Mouse (Mus musculus): ENCODE results near the gene Tmem132c.

DNA sequence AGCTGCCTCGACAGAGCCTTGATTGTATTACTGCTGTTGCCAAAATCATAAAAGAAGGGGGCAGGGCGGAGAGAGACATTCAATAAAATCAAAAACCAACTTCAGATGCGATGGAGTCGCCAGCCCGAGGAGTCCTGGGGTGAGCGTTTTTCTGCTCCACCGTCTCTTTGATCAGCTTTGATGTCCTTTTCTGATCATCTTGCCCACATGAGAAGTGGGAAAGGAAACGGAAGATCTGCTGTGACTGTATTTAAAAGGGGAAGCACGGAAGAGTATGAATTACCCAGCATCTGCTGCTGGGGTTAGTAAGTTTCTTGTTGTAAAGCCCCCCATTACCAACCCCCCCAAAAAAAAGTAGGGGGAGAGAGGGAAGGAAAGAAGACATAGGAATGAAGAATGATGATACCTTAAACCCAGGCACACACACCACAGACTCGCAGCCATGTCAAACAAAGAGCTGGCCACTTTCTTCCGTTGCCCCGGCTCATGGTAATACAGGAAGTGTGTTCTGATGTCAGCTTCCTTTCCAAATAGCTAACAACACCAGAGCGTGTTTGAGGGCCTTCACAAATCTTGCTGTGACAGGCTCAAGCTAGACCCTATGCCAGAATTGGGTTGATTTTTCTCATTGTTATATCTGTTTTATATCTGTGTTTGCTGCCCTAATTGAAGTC lies 243.3 kb downstream of the Tmem132c start:
- no peak for TF ChIP-seq CTCF (IDR thresholded peaks at IDR 0.05; ENCODE audit: control insufficient read depth, insufficient read depth, insufficient read length)
- TF ChIP-seq CEBPB (IDR thresholded peaks at IDR 0.05; ENCODE audit: low read depth), result no peak
- no peak for TF ChIP-seq USF1 (IDR thresholded peaks at IDR 0.05; ENCODE audit: low read depth)
- no peak for TF ChIP-seq MAX (IDR thresholded peaks at IDR 0.05)
- no peak for TF ChIP-seq MYOG (IDR thresholded peaks at IDR 0.05; ENCODE audit: control insufficient read depth, extremely low read depth, insufficient read length)
- no peak for TF ChIP-seq FOSL1 (IDR thresholded peaks at IDR 0.05; ENCODE audit: insufficient read depth, low read length, poor library complexity, severe bottlenecking)
- no peak for TF ChIP-seq MYOD1 (IDR thresholded peaks at IDR 0.05; ENCODE audit: control insufficient read depth, insufficient read length, low read depth)
